Mouse (Mus musculus) hematopoietic stem cell, adult 5-6 weeks (primary cell): Measurements from ENCODE around the gene 4930513O06Rik. TPM values are rescaled to one million over a fixed set of nuclear protein-coding genes. Genes with fewer than 3 reads are reported as not detected.

Experiments
- ATAC-seq, 2 experiments: fragments of 125-278 bp in 1 of 2; replicated peaks in 1 of 2; 2 replicates each; pipeline ENCODE4 v1.8.0; 2016 to 2017; ENCODE audit warnings: inconsistent platforms in 2 of 2, mild to moderate bottlenecking in 2 of 2, moderate number of reproducible peaks in 2 of 2, low read depth in 1 of 2, moderate TSS enrichment in 1 of 2; ENCODE audit not compliant: low FRiP score in 2 of 2, poor library complexity in 2 of 2, severe bottlenecking in 2 of 2, insufficient read depth in 1 of 2, low TSS enrichment in 1 of 2
- total RNA-seq: library from RNA; stranded (forward); fragments of 172-1452, 232-1000 nt; gene quantifications from 2 replicates; pipeline ENCODE4 v1.2.3, GENCODE M21; 2017

The 4930513O06Rik gene
- total RNA-seq = not detected in 2 replicates

DNA sequence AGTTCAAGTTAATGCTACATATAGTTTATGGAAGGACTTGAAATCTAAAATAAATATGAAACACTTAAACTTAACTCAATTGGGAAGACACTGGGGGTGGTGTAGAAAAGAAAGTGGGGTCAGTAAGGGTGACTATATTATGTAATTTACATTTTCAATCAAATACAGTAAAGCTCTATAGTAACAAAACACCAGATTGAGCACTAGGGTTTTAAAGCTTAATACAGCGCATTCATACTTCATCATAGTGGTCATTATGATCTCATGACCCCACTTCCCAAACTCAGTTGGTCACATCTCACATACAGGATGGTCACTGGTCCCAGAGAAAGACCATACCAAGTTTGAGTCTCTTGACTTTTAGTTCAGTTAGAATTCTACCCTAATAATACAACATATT lies at the start of gene 4930513O06Rik:
TSS of gene 4930513O06Rik (plus strand) at position 301 of the 400 bp plus-strand sequence.
- no peak for ATAC-seq

GRCm38 (mm10) chrX:139037666-139038065 lies 48.4 kb upstream of the 4930513O06Rik start:
- no peak for ATAC-seq

GRCm38 (mm10) chrX:139039314-139039713 lies 46.7 kb upstream of the 4930513O06Rik start:
- ATAC-seq = no peak

DNA sequence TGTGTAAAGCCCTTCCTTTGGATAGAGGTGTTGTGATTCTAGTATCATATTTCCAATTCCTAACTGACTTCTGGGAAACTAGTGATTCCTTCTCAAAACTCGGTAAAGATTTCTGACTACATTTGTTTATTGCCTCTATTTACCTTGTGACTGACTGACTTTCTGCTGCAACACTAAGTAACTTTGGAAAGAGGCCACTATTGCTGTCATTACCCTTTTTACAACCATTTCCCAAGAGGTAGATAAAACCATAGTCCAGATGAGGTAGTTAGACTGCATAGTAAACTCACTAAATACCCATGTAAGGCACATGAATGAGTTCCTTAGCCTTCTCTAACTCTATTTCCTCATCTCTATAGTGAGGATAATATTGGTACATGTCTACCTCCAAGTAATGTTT lies 44.9 kb upstream of the 4930513O06Rik start:
- ATAC-seq = no peak

DNA sequence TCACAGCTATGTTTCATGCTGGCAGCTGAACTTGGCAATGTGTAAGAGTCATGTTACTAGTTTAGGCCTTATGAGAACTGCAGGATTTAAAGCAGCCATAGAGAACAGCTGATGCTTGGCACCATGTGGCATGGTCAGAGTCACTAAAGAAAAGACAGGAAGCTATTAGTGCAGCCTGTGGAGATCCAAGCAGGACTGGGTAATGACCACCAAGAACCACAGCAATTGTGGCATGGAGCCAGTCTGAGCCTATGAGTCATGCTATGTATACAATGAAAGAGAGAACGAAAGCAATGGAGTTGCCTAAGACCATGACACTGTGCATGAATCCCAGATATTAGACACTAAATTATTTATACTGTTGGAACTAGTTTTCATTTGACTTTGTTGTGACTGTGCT lies 34.1 kb upstream of the 4930513O06Rik start:
- no peak for ATAC-seq

DNA sequence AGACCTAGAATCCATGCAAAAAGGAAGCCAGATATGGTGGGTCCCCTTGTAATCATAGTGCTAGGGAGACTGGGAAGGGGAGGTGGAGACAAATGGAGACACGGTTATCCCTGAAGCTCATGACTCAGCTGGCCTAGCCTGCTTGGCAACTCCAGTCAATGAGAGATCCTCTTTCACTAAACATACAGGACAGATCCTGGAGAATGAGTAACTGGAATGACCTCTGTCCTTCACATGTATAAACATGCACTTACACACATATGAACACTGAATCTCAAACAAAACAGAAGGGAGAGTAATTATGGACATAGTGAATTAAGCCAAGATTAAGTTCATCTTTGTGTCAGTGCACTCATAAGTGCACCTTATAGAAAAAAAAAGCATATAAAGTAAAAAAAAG lies 32.9 kb upstream of the 4930513O06Rik start:
- ATAC-seq = no peak

- ATAC-seq = no peak
These were observed 22.0 kb upstream of the 4930513O06Rik start for GRCm38 (mm10) chrX:139064078-139064477.

- no peak for ATAC-seq
These were observed 7.5 kb upstream of the 4930513O06Rik start for GRCm38 (mm10) chrX:139078493-139078892.

DNA sequence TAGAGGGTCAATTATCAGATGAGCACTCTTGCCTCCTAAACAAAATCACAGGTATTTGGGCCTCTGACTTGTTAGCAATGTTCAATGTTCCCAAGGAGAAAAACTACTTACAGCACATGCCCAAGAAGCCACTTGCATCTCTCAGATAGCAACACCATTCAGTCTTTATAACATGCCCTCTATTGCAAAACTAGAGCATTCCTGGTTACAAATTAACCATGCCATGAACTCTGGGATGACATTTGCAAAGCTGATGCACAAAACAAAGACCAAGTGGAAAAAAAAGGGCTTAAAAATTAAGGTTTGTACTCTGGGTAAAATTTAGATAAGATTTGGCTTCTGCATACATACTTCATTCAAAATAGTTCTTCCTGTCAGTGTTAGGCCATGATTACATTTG lies 966 bp upstream of the 4930513O06Rik start, which contains the start of gene Serpina7:
TSS of gene Serpina7 (minus strand) at position 160 of the 400 bp plus-strand sequence.
- no peak for ATAC-seq

- no peak for ATAC-seq
These were observed 11.2 kb downstream of the 4930513O06Rik start for GRCm38 (mm10) chrX:139097197-139097596.

- no peak for ATAC-seq
These were observed 48.0 kb downstream of the 4930513O06Rik start for GRCm38 (mm10) chrX:139134031-139134430.

Other genes starting within 250 kb of the 4930513O06Rik start
- 1.9 and 2.9 TPM in 2 replicates for gene Nrk, start 171.8 kb upstream of the 4930513O06Rik start, total RNA-seq
- gene Serpina7, start 1.0 kb upstream of the 4930513O06Rik start, total RNA-seq = not detected in 2 replicates
- gene 4933428M09Rik, start 93.0 kb downstream of the 4930513O06Rik start, total RNA-seq = not detected in 2 replicates
- 0.31 and 1.2 TPM in 2 replicates for gene Mum1l1, start 123.8 kb downstream of the 4930513O06Rik start, total RNA-seq
- not detected in 2 replicates for gene Trap1a, start 247.4 kb downstream of the 4930513O06Rik start, total RNA-seq